Mouse (Mus musculus): ENCODE data around the gene Fcrlb. TPM values are rescaled to one million over a fixed set of nuclear protein-coding genes. Genes with fewer than 3 reads are reported as not detected.
A peak's percentile ranks its signal among the peaks of the same experiment; 100 is the strongest.

The Fcrlb gene
- polyA plus RNA-seq, 1 experiment from 2014 or later, result 0.71 TPM

DNA sequence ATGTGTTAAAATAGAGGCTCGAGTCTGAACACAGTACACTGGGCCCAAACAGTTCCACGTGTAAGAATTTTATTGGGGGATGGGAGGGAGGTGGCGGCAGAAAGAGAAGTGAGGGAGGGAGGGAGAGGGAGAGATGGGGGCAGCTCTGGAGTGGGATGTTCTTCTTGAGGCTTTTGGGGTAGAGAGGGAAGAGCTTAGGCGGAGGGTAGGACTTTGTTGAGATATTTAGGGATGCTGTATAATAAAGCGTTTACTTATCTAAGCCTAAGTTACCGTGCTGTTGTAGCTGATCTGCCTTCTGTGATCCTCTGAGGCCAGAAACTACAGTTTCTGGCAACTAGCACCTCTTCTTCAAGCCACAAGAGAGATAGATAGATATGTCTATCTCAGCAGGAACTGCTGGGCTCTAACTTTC lies 26.7 kb downstream of the Fcrlb start:
- no peak overlapping the region for H3K9ac ChIP-seq (replicated peaks; ENCODE audit: low read length)
- 66% methylated on average over 6 of the region's 6 CpGs for WGBS
- ATAC-seq (ENCODE audit: low FRiP score, low TSS enrichment) (no peak), DNase-seq (no peak)
- no peak overlapping the region for H3K27ac ChIP-seq (replicated peaks; ENCODE audit: low read depth, low read length)
- peak overlapping the region; percentile 72; the same call in 1 of the 2 replicates for H3K4me2 ChIP-seq (ENCODE audit: low read length)
- H3K36me3 ChIP-seq (ENCODE audit: control insufficient read depth, insufficient read depth, low read length), result no peaks in the 10 kb centered on the region
- H3K27me3 ChIP-seq (ENCODE audit: control insufficient read depth, insufficient read depth, low read length), result no peaks in the 10 kb centered on the region
- no peaks in the 10 kb centered on the region for H3K9me3 ChIP-seq (ENCODE audit: control insufficient read depth, low read length)
- H3K4me1 ChIP-seq (ENCODE audit: control insufficient read depth, insufficient read depth, low read length), result 0 out of 2 replicates have a peak, but pooled peaks cover 5% of the 10 kb centered on the region
- no peak overlapping the region for H3K4me3 ChIP-seq (replicated peaks; ENCODE audit: low read depth, low read length)

DNA sequence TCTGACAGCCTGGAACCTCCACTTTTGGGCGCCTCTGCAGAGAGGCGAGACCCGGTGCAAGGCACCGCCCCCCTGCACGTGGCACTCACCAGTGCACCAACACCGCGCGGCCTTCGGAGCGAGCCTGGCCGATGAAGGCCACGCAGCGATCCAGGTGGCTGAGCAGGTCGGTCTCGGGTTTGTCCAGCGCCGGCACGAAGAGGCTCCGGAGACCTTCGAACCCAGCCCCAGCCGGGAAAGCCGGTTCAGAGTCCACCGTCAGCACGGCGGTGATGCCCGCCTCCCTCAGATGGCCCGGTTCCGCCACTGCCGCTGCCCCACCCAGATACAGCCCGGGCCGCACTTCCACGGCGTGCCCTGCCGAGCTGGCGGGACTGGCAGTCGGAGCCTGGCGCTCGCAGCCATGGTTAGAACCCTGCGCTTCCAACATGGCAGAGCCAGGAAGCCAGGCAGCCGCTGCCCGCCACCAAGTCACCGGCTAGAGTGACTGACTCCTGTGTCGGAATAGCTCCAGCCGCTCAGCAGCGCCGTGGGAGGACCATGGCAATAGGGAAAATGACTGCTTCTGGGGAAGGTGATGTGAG lies 27.7 kb downstream of the Fcrlb start, which contains the start of the genes Gm26620 and Dusp12:
Gm26620 (plus strand) TSS at position 88 of the 584 bp plus-strand sequence.
Dusp12 (minus strand) TSS at position 563 of the 584 bp plus-strand sequence.
- Histone ChIP-seq H3K36me3 (ENCODE audit: control insufficient read depth, insufficient read depth, low read length) (peaks cover 10% of the 10 kb centered on the region), H3K4me3 (replicated peaks; ENCODE audit: low read depth, low read length) (peak within 1 kb of the TSS; percentile 97), H3K27me3 (ENCODE audit: control insufficient read depth, insufficient read depth, low read length) (no peaks in the 10 kb centered on the region), H3K9me3 (ENCODE audit: control insufficient read depth, low read length) (no peaks in the 10 kb centered on the region), H3K4me2 (ENCODE audit: low read length) (peak within 1 kb of the TSS; percentile 72), H3K27ac (replicated peaks; ENCODE audit: low read depth, low read length) (peak within 1 kb of the TSS; percentile 86), H3K4me1 (ENCODE audit: control insufficient read depth, insufficient read depth, low read length) (0 out of 2 replicates have a peak, but pooled peaks cover 5% of the 10 kb centered on the region), H3K9ac (replicated peaks; ENCODE audit: low read length) (peak within 1 kb of the TSS; percentile 93)
- peak; percentile 96 for DNase-seq
- WGBS, result under 1% methylated on average over 46 of the region's 46 CpGs
- peak; percentile 91 for ATAC-seq (ENCODE audit: low FRiP score, low TSS enrichment)

- DNase-seq (no peak), ATAC-seq (ENCODE audit: low FRiP score, low TSS enrichment) (no peak)
- 31% methylated on average over 8 of the region's 8 CpGs for WGBS
- Histone ChIP-seq H3K9ac (replicated peaks; ENCODE audit: low read length) (peak overlapping the region; percentile 93), H3K27ac (replicated peaks; ENCODE audit: low read depth, low read length) (peak overlapping the region; percentile 86; the same call in 1 of the 2 replicates), H3K36me3 (ENCODE audit: control insufficient read depth, insufficient read depth, low read length) (peaks cover 16% of the 10 kb centered on the region), H3K27me3 (ENCODE audit: control insufficient read depth, insufficient read depth, low read length) (no peaks in the 10 kb centered on the region), H3K4me1 (ENCODE audit: control insufficient read depth, insufficient read depth, low read length) (0 out of 2 replicates have a peak, but pooled peaks cover 5% of the 10 kb centered on the region), H3K9me3 (ENCODE audit: control insufficient read depth, low read length) (no peaks in the 10 kb centered on the region), H3K4me3 (replicated peaks; ENCODE audit: low read depth, low read length) (peak overlapping the region; percentile 97), H3K4me2 (ENCODE audit: low read length) (peak overlapping the region; percentile 72)
These were observed 28.4 kb downstream of the Fcrlb start for GRCm38 (mm10) chr1:170884390-170884789.

DNA sequence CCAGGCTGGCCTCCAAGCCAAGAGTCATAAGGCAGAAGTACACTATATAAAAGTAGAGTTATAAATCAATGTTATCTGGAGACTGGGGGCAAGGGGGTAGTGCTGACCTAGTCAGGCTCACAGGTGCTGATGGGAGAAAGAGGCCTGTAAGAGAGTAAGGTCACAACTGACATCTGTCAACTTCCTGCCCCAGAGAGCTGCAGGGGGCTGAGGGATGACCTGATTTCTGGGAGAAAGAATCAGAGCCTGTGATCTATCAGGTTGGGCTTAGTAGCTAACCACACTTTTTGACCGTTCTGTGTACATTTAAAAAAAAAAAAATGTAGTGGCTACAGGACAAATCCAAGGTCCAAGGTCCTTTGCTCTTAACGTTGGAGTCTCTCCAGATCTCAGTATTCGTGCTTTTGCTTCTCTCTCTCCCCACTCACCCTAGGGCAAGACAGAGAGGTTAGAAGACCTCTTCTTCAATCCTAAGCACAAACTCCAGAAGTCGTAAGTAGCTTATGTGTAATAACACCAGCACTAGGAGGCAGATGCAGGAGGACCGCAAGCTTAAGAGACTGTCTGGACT lies 29.7 kb downstream of the Fcrlb start:
- no peak overlapping the region for H3K4me3 ChIP-seq (replicated peaks; ENCODE audit: low read depth, low read length)
- 91% methylated on average over 5 of the region's 5 CpGs for WGBS
- ATAC-seq (ENCODE audit: low FRiP score, low TSS enrichment), result no peak

DNA sequence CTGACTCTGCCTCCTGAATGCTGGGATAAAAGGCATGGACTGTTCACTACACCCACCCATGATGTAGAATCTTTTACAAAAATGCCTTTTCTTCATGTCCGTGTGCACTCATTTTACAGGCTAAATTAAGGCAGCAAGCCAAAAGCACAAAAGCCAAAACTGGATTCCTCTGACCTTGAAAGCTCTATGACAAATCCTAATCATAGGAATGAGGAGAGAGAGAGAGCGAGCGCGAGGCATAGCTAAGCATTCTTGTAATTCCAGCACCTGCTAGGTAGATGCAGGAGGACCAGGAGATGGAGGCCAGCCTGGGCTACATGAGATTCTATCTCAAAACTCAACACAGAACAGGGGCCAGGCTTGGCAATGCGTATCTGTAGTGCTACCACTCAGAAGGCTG lies 35.8 kb downstream of the Fcrlb start:
- peaks cover 60% of the 10 kb centered on the region for H3K36me3 ChIP-seq (ENCODE audit: control insufficient read depth, insufficient read depth, low read length)
- 92% methylated on average over 5 of the region's 5 CpGs for WGBS

More for the DNA sequence above, 29.7 kb downstream of the Fcrlb start:
- H3K9me3 ChIP-seq (ENCODE audit: control insufficient read depth, low read length), result no peaks in the 10 kb centered on the region
- no peaks in the 10 kb centered on the region for H3K27me3 ChIP-seq (ENCODE audit: control insufficient read depth, insufficient read depth, low read length)
- H3K9ac ChIP-seq (replicated peaks; ENCODE audit: low read length), result no peak overlapping the region
- H3K27ac ChIP-seq (replicated peaks; ENCODE audit: low read depth, low read length), result no peak overlapping the region
- H3K4me1 ChIP-seq (ENCODE audit: control insufficient read depth, insufficient read depth, low read length), result 0 out of 2 replicates have a peak, but pooled peaks cover 5% of the 10 kb centered on the region
- H3K36me3 ChIP-seq (ENCODE audit: control insufficient read depth, insufficient read depth, low read length), result peaks cover 22% of the 10 kb centered on the region
- DNase-seq, result no peak
- no peak overlapping the region for H3K4me2 ChIP-seq (ENCODE audit: low read length)

GRCm38 (mm10) chr1:170875676-170876075 lies 37.1 kb downstream of the Fcrlb start:
- no peak overlapping the region for H3K4me3 ChIP-seq (replicated peaks; ENCODE audit: low read depth, low read length)
- no peaks in the 10 kb centered on the region for H3K27me3 ChIP-seq (ENCODE audit: control insufficient read depth, insufficient read depth, low read length)
- no peaks in the 10 kb centered on the region for H3K9me3 ChIP-seq (ENCODE audit: control insufficient read depth, low read length)
- no peak overlapping the region for H3K9ac ChIP-seq (replicated peaks; ENCODE audit: low read length)
- peaks cover 56% of the 10 kb centered on the region for H3K36me3 ChIP-seq (ENCODE audit: control insufficient read depth, insufficient read depth, low read length)
- 94% methylated on average over 3 of the region's 3 CpGs for whole genome bisulfite sequencing
- no peak for DNase-seq
- no peak overlapping the region for H3K27ac ChIP-seq (replicated peaks; ENCODE audit: low read depth, low read length)
- ATAC-seq (ENCODE audit: low FRiP score, low TSS enrichment), result no peak
- H3K4me2 ChIP-seq (ENCODE audit: low read length), result no peak overlapping the region
- no peaks in the 10 kb centered on the region for H3K4me1 ChIP-seq (ENCODE audit: control insufficient read depth, insufficient read depth, low read length)

More for the DNA sequence above, 35.8 kb downstream of the Fcrlb start:
- no peak overlapping the region for H3K27ac ChIP-seq (replicated peaks; ENCODE audit: low read depth, low read length)
- no peaks in the 10 kb centered on the region for H3K27me3 ChIP-seq (ENCODE audit: control insufficient read depth, insufficient read depth, low read length)
- H3K4me3 ChIP-seq (replicated peaks; ENCODE audit: low read depth, low read length), result no peak overlapping the region
- no peaks in the 10 kb centered on the region for H3K9me3 ChIP-seq (ENCODE audit: control insufficient read depth, low read length)
- ATAC-seq (ENCODE audit: low FRiP score, low TSS enrichment) (no peak), DNase-seq (no peak)
- H3K9ac ChIP-seq (replicated peaks; ENCODE audit: low read length), result no peak overlapping the region
- H3K4me1 ChIP-seq (ENCODE audit: control insufficient read depth, insufficient read depth, low read length), result no peaks in the 10 kb centered on the region
- H3K4me2 ChIP-seq (ENCODE audit: low read length), result no peak overlapping the region

DNA sequence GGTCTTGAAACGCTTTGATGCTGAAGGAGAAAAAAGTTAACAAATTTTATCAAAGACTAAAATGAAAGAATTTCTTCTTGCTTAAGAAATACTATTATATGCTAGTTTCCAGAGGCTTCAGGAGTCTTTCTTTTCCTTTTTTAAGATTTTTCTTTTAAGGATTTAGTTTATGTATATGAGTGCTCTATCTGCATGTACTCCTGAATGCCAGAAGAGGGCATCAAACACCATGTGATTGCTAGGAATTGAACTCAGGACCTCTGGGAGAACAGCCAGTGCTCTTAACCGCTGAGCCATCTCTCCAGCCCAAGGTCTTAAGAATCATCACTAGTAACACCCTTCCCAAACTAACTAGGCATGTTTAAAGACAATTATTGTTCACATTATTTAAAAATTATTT lies 40.8 kb downstream of the Fcrlb start:
- H3K27me3 ChIP-seq (ENCODE audit: control insufficient read depth, insufficient read depth, low read length), result no peaks in the 10 kb centered on the region
- DNase-seq (no peak), ATAC-seq (ENCODE audit: low FRiP score, low TSS enrichment) (no peak)
- peaks cover 32% of the 10 kb centered on the region for H3K36me3 ChIP-seq (ENCODE audit: control insufficient read depth, insufficient read depth, low read length)
- H3K4me3 ChIP-seq (replicated peaks; ENCODE audit: low read depth, low read length), result no peak overlapping the region
- H3K9ac ChIP-seq (replicated peaks; ENCODE audit: low read length), result no peak overlapping the region
- H3K9me3 ChIP-seq (ENCODE audit: control insufficient read depth, low read length), result no peaks in the 10 kb centered on the region
- 96% methylated on average over 2 of the region's 2 CpGs for WGBS
- no peak overlapping the region for H3K4me2 ChIP-seq (ENCODE audit: low read length)
- H3K27ac ChIP-seq (replicated peaks; ENCODE audit: low read depth, low read length), result no peak overlapping the region
- H3K4me1 ChIP-seq (ENCODE audit: control insufficient read depth, insufficient read depth, low read length), result peaks cover 1% of the 10 kb centered on the region

DNA sequence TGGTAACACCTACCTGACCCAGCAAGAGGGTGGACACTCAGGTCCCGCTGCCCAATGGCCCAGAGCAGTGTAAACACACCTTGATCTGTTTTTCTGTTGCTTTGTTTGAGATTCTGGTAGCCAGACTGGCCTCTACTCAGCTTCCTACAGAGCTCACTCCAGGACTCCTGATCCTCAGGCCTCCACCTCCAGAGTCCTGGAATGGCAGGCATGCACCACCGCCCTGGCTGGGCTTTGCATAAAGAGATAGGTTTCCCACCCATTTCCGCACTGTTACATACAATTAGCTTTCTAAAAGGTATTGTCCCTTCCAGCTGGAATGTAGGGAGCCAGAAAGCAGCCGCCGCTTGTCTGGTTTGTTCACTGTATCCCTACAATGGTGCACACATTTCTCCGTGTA lies 41.3 kb downstream of the Fcrlb start:
- no peaks in the 10 kb centered on the region for H3K27me3 ChIP-seq (ENCODE audit: control insufficient read depth, insufficient read depth, low read length)
- no peak overlapping the region for H3K9ac ChIP-seq (replicated peaks; ENCODE audit: low read length)
- peaks cover 7% of the 10 kb centered on the region for H3K4me1 ChIP-seq (ENCODE audit: control insufficient read depth, insufficient read depth, low read length)
- peaks cover 28% of the 10 kb centered on the region for H3K36me3 ChIP-seq (ENCODE audit: control insufficient read depth, insufficient read depth, low read length)
- DNase-seq (no peak), ATAC-seq (ENCODE audit: low FRiP score, low TSS enrichment) (no peak)
- 85% methylated on average over 6 of the region's 6 CpGs for WGBS
- H3K4me3 ChIP-seq (replicated peaks; ENCODE audit: low read depth, low read length), result no peak overlapping the region
- no peak overlapping the region for H3K27ac ChIP-seq (replicated peaks; ENCODE audit: low read depth, low read length)
- no peaks in the 10 kb centered on the region for H3K9me3 ChIP-seq (ENCODE audit: control insufficient read depth, low read length)
- no peak overlapping the region for H3K4me2 ChIP-seq (ENCODE audit: low read length)

GRCm38 (mm10) chr1:170868905-170869283 lies 43.8 kb downstream of the Fcrlb start:
- DNase-seq (no peak), ATAC-seq (ENCODE audit: low FRiP score, low TSS enrichment) (no peak)
- no peaks in the 10 kb centered on the region for H3K27me3 ChIP-seq (ENCODE audit: control insufficient read depth, insufficient read depth, low read length)
- H3K9me3 ChIP-seq (ENCODE audit: control insufficient read depth, low read length), result no peaks in the 10 kb centered on the region
- peak overlapping the region; percentile 74 for H3K4me2 ChIP-seq (ENCODE audit: low read length)
- peaks cover 8% of the 10 kb centered on the region for H3K4me1 ChIP-seq (ENCODE audit: control insufficient read depth, insufficient read depth, low read length)
- H3K27ac ChIP-seq (replicated peaks; ENCODE audit: low read depth, low read length), result 0 out of 2 replicates have a peak overlapping the region, but pooled peaks have one; percentile 28
- H3K4me3 ChIP-seq (replicated peaks; ENCODE audit: low read depth, low read length), result peak overlapping the region; percentile 63
- 20% methylated on average over 14 of the region's 14 CpGs for WGBS
- H3K9ac ChIP-seq (replicated peaks; ENCODE audit: low read length), result peak overlapping the region; percentile 52; the same call in 1 of the 2 replicates
- peaks cover 7% of the 10 kb centered on the region for H3K36me3 ChIP-seq (ENCODE audit: control insufficient read depth, insufficient read depth, low read length)

All from midbrain, embryonic 14.5 days (tissue).